Mouse (Mus musculus): ENCODE results near the gene Gpr1.

Gpr1 gene

DNA sequence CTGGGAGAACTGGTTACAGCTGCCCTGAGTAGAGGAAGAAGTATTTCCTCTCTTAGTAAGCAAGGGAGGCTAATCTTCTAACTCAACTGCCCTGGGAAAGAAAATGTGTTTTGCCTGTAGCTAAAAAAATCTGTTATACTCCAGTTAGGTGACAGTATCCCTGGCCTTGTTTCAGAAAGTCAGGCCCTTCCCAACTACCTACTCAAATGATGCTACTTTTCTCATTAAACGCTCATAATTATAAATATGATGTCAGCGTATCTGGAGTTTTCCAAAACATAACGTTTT lies at the start of gene Gpr1:
Gene Gpr1, minus strand, starts transcription at position 273 of the 288 bp plus-strand sequence.
- DNase-seq: no peak

DNA sequence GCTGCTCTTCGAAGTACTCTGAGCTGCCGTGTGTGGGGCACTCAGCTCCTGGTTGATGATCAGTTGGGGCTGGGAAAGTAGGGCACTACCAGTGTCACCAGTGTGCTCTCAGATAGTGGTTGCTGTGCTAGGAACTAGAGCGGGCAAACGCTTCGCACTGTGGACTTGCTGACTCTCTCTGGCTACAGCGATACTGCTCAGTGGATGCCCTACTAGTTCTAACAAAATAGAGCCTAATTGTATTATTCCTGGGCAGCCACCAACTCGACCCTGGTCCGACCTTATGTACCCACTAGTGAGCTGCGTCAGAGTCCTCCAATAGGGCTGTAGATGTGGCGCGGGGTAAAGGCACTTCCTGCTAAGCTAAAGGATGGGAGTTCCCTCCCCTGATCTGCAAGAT lies 49.3 kb upstream of the Gpr1 start:
- no peak for DNase-seq

GRCm38 (mm10) chr1:63261041-63261590 lies 46.8 kb upstream of the Gpr1 start:
- no peak for DNase-seq

DNA sequence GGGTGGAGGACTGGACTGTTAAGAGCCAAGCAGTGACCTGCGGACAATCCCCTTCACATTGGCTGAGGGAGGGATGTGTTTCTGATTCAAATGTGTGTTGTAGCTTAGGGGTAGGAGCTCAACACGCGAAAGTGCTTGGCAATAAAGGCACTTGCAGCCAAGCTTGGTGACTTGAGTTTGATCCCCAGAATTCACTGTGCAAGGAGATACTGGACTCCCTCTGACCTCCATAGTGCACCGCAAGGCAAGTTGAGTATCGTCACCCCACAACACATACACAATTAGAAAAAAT lies 46.3 kb upstream of the Gpr1 start:
- DNase-seq: no peak

- DNase-seq: no peak
These were observed 45.8 kb upstream of the Gpr1 start for GRCm38 (mm10) chr1:63259916-63260741.

GRCm38 (mm10) chr1:63259271-63259830 lies 45.0 kb upstream of the Gpr1 start:
- no peak for DNase-seq

DNA sequence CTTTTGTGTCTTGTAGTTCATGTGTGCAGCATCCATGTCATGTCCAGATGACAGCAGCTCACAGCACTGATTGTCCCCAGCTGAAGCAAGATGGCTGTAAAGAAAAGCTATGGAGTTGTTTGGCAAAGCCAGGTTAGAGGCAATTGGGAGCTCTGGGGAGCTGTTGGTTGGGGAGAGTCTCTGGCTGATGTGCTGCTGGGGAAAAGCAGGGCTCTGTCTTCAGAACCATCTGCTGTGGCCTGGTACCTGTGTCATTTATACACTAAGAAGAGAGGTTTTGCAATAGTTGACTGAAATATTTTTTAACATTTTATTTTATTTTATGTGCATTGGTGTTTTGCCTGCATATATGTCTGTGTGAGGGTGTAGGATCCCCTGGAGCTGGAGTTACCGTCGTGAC lies 44.2 kb upstream of the Gpr1 start:
- no peak for DNase-seq

- DNase-seq: no peak
These were observed 41.7 kb upstream of the Gpr1 start for GRCm38 (mm10) chr1:63256083-63256482.

GRCm38 (mm10) chr1:63255101-63255500 lies 40.8 kb upstream of the Gpr1 start:
- DNase-seq: no peak

DNA sequence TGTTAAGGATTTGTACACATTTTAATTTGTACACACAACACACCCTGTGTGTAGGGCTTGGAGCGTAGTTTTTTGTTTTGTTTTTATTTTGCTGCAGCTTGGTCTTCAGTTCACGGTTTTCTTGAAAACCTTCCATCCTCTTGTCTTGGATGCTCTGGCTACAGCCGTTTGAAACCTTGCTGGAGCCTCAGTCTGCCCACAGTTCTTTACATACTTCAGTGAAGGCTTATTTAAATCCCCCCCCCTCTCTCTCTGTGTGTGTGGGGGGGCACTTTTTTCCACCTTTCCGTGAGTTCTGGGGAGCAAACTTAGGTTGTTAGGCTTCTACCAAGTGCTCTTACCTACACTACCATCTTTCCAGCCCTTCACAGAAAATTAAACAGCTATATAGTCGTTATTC lies 38.9 kb upstream of the Gpr1 start:
- DNase-seq: no peak

DNA sequence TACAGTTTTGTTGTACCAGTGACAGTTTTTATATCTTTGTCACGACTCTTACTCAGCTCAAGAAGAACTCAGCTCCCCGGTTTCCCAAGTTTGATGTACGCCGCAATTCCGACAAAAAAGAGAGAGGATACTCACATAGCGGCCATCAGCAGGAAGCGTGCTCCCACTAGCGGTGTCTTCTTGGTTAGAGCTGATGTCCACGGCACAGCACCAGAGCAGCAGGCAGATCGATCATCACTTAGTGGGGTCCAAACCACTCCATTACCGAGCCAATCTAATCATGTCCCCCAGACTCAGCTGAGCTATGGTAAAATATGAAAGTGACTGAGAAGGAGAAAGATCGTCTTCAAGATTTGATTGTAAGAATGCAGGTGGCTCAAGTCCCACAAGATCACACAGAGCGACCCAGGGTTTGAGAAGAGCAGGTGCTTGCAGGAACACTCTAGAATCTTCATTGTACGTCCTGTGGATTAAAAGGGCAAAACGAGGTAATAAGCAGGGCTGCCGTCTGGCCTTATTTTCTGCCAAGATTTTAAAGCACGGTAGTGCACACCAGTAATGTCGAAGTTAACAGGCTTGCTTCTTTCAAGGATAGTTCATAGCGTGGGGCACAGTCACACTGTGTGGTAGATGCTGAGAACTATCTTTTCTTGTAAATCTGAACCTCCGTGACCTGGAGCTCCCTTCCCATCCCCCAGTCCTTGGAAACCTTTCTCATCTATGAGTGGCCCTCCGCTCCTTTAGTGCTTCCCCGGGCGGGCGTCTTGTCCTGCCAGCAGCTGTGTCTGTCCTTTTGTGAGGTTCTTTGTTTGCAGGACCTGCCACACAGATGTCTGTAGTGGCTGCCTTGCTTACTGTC lies 38.2 kb upstream of the Gpr1 start:
- no peak for DNase-seq

- no peak for DNase-seq
These were observed 34.9 kb upstream of the Gpr1 start for GRCm38 (mm10) chr1:63249261-63249660.

GRCm38 (mm10) chr1:63248360-63248851 lies 34.1 kb upstream of the Gpr1 start:
- no peak for DNase-seq

DNA sequence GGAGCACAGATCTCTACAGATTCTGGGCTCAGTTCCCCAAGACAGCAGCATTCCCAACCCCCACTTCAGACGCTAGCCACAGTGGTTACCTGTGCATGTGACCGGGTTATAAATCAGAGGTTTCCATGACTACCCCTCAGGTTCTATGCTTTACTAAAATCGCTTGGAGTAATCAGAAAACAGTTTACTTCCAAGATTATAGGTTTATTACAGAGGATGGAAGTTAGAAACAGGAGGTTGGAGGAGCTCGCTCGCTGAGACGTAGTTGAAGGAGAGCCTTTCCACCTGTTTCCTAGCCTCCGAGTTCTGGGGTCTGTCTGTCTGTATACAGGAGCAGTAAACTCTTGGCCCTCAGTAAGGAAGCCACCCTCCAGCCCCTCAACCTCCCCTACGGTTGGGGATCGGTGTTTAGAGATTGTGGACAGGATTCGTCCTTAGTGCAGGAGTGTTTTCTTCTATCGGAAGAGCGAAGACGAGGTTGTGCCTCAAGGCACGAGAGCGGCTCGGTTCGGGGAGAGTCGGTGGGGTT lies 33.6 kb upstream of the Gpr1 start:
- no peak for DNase-seq

- no peak for DNase-seq
These were observed 32.6 kb upstream of the Gpr1 start for GRCm38 (mm10) chr1:63246862-63247521.

DNA sequence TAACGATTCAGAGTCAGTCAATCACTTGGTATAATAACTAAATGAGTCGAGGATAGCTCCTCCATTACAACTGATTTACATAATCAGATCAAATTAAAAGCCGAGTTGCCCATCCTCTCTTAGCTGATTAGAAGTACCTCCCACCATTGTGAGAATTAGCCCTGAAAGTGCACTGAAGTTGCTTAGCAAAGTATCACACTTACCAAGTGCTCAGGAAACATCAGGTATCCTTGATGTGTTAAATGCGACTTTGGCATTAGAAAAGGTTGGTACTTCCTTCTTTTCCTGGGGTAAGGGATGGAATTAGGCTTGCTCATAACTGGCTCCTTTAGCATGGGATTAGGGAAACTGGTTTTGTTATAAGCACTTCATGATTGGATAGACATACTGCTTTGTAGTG lies 29.5 kb upstream of the Gpr1 start:
- no peak for DNase-seq

DNA sequence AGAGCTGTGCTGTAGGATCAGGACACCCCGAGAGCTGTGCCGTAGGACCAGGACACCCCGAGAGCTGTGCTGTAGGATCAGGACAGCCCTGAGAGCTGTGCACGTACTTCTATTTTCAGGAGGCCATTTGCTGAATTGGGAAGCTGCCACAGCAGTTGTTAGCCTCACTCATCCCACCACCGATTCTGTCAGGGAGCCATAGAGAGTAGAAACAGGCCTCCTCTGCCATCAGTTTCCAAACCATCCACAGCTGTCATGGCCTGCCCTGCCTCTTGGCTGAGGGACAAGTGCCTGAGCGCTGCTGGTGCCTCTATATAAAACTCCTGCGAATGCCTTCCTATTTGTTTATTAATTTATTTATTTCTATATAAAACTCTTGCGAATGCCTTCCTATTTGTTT lies 25.4 kb upstream of the Gpr1 start:
- no peak for DNase-seq

GRCm38 (mm10) chr1:63239305-63239704 lies 25.0 kb upstream of the Gpr1 start:
- DNase-seq: no peak

DNA sequence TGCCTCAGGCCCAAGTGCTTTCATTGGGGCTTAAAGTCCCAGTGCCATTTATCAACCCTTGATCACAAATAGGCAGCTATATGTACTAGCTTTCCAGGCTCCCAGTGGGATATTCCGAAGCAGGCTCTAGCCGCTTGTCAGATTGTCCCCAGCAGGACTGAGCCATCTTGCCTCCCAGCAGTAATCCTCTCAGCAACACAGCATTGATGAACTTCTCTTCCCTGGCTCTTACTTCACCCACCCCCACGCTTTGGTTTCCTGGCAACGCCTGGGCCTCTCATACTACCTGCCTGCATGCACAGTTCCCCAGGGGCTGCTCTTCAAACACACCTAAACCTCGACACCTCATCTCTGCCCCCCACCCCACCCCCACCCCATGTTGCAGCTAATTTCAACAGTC lies 23.0 kb upstream of the Gpr1 start:
- no peak for DNase-seq

DNA sequence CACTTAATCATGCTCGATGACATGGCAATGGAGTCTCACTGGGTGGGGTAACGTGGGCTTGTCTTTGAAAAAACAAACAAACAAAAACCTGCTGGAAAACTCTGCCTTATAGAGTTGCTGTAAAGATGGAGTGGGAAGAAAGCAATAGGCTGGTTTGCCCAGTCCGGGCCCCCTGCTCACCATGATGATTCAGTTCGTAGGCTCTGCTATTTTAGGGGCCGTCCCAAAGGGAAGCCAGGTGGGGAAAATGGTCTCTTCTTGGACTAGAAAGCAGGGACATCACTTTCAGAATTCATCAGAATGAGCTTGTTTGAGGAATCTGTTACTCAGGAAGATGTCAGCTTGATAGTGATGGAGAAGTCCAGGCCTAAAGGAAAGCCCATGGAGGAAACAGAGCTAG lies 12.9 kb upstream of the Gpr1 start:
- DNase-seq: no peak

- DNase-seq: no peak
These were observed 11.5 kb upstream of the Gpr1 start for GRCm38 (mm10) chr1:63225890-63226289.

DNA sequence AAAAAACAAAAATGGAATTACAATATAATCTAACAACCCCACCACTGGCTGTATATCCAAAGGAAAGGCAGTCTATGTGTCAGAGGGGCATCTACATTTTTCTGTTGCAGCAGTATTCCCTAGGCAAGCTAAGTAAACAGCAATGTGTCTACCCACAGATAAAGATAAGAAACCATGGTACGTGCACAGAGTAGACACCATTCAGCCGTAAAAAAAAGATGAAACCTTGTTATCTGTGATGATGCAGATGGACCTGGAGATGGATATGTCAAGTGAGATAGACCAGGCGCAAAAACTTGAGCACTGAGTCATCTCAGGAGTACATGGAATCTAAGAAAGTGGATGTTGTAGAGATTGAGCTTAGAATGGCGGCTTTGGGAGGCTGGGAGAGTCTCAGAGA lies 10.7 kb upstream of the Gpr1 start:
- no peak for DNase-seq

DNA sequence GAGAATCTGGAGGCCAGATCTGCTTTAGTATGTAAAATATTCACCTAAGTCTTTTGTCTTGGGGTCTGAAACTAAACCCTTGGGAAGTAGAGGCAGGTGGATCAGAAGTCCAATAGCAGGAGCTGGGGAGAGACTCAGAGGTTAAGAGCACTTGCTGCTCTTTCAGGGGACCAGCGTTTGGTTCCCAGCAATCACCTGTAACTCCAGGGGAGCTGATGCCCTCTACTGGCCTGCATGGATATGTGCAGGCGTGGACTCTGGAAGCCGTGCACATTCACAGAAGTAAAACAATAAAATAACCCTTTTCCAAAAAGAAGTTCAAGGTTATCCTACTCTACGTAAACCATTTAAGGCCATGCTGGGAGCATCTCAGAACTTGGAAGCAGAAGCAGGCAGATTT lies 4.9 kb upstream of the Gpr1 start:
- no peak for DNase-seq

Measured in cerebellum, adult 9-11 months (tissue).